Mouse (Mus musculus) heart, embryonic 12.5 days (tissue): ENCODE results near the gene Rnf138rt1. TPM values are rescaled to one million over a fixed set of nuclear protein-coding genes. Genes with fewer than 3 reads are reported as not detected.

ENCODE experiments used
- ATAC-seq: fragments of 200-750 bp; cut with Nextera tagmentation; 2 replicates; pipeline ENCODE4 v1.8.0; 2017; ENCODE audit warnings: moderate TSS enrichment, moderate library complexity; ENCODE audit not compliant: insufficient number of reproducible peaks, low FRiP score
- H3K27ac ChIP-seq: fragments of 300-500 bp; sonication (generic); 2 replicates; pipeline ENCODE4 v1.5.1; 2016; ENCODE audit warnings: mild to moderate bottlenecking, moderate library complexity; ENCODE audit not compliant: poor library complexity, severe bottlenecking
- H3K27me3 ChIP-seq: fragments of 300-500 bp; sonication (generic); replicated peaks from 2 replicates; pipeline ENCODE4 v1.6.1; 2016; ENCODE audit warnings: mild to moderate bottlenecking, moderate library complexity
- H3K36me3 ChIP-seq: fragments of 300-500 bp; sonication (generic); 2 replicates; pipeline ENCODE4 v1.6.1; 2016; ENCODE audit warnings: mild to moderate bottlenecking, moderate library complexity
- H3K4me1 ChIP-seq: fragments of 300-500 bp; sonication (generic); replicated peaks from 2 replicates; pipeline ENCODE4 v1.6.1; 2016; ENCODE audit warnings: mild to moderate bottlenecking
- H3K4me2 ChIP-seq: fragments of 300-500 bp; sonication (generic); 2 replicates; pipeline ENCODE4 v1.6.1; 2016; ENCODE audit warnings: mild to moderate bottlenecking, moderate library complexity
- H3K4me3 ChIP-seq: fragments of 300-500 bp; sonication (generic); 2 replicates; pipeline ENCODE4 v1.5.1; 2016; ENCODE audit warnings: mild to moderate bottlenecking
- H3K9ac ChIP-seq: fragments of 300-500 bp; sonication (generic); 2 replicates; pipeline ENCODE4 v1.6.1; 2016; ENCODE audit warnings: mild to moderate bottlenecking, moderate library complexity
- H3K9me3 ChIP-seq: fragments of 300-500 bp; sonication (generic); replicated peaks from 2 replicates; pipeline ENCODE4 v1.6.1; 2016; ENCODE audit warnings: mild to moderate bottlenecking, moderate library complexity
- WGBS: fragments of 180-500 bp; shearing (Covaris S2); methylation state at CpG from one replicate; pipeline ENCODE4 v1.1.7; 2016; 5-methylcytosine and 5-hydroxymethylcytosine counted together
- polyA plus RNA-seq: library from polyadenylated mRNA; unstranded; fragments of >200 nt; fragmentation: Nextera tagmentation; extraction: Ambion mirVana; gene quantifications from 2 replicates; pipeline ENCODE4 v1.2.1, GENCODE M21; 2016

The Rnf138rt1 gene
- polyA plus RNA-seq = not detected in 2 replicates

GRCm38 (mm10) chrX:163760617-163761434 lies at the start of gene Rnf138rt1:
Gene Rnf138rt1, minus strand, starts transcription at chrX:163761329.
- no peaks in the 10 kb centered on the region for H3K9me3 ChIP-seq
- H3K27me3 ChIP-seq = 0 out of 2 replicates have a peak, but pooled peaks cover 21% of the 10 kb centered on the region
- no peaks in the 10 kb centered on the region for H3K36me3 ChIP-seq
- peak within 1 kb of the TSS; percentile 40 for H3K4me3 ChIP-seq
- WGBS = 23% methylated on average over 42 of the region's 42 CpGs
- H3K9ac ChIP-seq = no peak within 1 kb of the TSS; the same call in 1 of the 2 replicates
- peak within 1 kb of the TSS; percentile 83 for H3K4me2 ChIP-seq
- H3K27ac ChIP-seq = no peak within 1 kb of the TSS
- ATAC-seq = no peak
- H3K4me1 ChIP-seq = no peaks in the 10 kb centered on the region

GRCm38 (mm10) chrX:163807270-163807669 lies 46.1 kb upstream of the Rnf138rt1 start:
- H3K9me3 ChIP-seq = no peaks in the 10 kb centered on the region
- no peak overlapping the region for H3K4me3 ChIP-seq
- no peaks in the 10 kb centered on the region for H3K27me3 ChIP-seq
- H3K4me2 ChIP-seq = no peak overlapping the region
- H3K9ac ChIP-seq = no peak overlapping the region
- no peak for ATAC-seq
- no peaks in the 10 kb centered on the region for H3K36me3 ChIP-seq
- 75% methylated on average over 1 of the region's 1 CpGs for WGBS
- H3K27ac ChIP-seq = no peak overlapping the region
- H3K4me1 ChIP-seq = no peaks in the 10 kb centered on the region

- no peak for ATAC-seq
- no peak overlapping the region for H3K9ac ChIP-seq
- WGBS = 35% methylated on average over 3 of the region's 3 CpGs
- no peaks in the 10 kb centered on the region for H3K4me1 ChIP-seq
- H3K9me3 ChIP-seq = no peaks in the 10 kb centered on the region
- H3K4me3 ChIP-seq = no peak overlapping the region
- no peaks in the 10 kb centered on the region for H3K36me3 ChIP-seq
- no peak overlapping the region for H3K4me2 ChIP-seq
- H3K27ac ChIP-seq = no peak overlapping the region
- H3K27me3 ChIP-seq = 0 out of 2 replicates have a peak, but pooled peaks cover 5% of the 10 kb centered on the region
These were observed 5.2 kb upstream of the Rnf138rt1 start for GRCm38 (mm10) chrX:163766290-163766689.

- 0 out of 2 replicates have a peak, but pooled peaks cover 21% of the 10 kb centered on the region for H3K27me3 ChIP-seq
- peak overlapping the region; percentile 40 for H3K4me3 ChIP-seq
- H3K4me2 ChIP-seq = peak overlapping the region; percentile 83
- whole genome bisulfite sequencing = 25% methylated on average over 10 of the region's 10 CpGs
- no peaks in the 10 kb centered on the region for H3K4me1 ChIP-seq
- H3K27ac ChIP-seq = no peak overlapping the region
- ATAC-seq = no peak
- no peaks in the 10 kb centered on the region for H3K9me3 ChIP-seq
- no peak overlapping the region for H3K9ac ChIP-seq
- no peaks in the 10 kb centered on the region for H3K36me3 ChIP-seq
These were observed 303 bp upstream of the Rnf138rt1 start for GRCm38 (mm10) chrX:163761435-163761828.

GRCm38 (mm10) chrX:163745996-163746395 lies 15.1 kb downstream of the Rnf138rt1 start:
- ATAC-seq = no peak
- 77% methylated on average over 6 of the region's 6 CpGs for WGBS

GRCm38 (mm10) chrX:163743896-163744295 lies 17.2 kb downstream of the Rnf138rt1 start:
- H3K27me3 ChIP-seq = peaks cover 6% of the 10 kb centered on the region
- no peak overlapping the region for H3K27ac ChIP-seq
- H3K4me3 ChIP-seq = no peak overlapping the region
- no peak overlapping the region for H3K9ac ChIP-seq
- no peaks in the 10 kb centered on the region for H3K9me3 ChIP-seq
- 71% methylated on average over 2 of the region's 2 CpGs for WGBS
- no peak overlapping the region for H3K4me2 ChIP-seq
- H3K4me1 ChIP-seq = no peaks in the 10 kb centered on the region
- no peak for ATAC-seq
- no peaks in the 10 kb centered on the region for H3K36me3 ChIP-seq

More at GRCm38 (mm10) chrX:163745996-163746395, 15.1 kb downstream of the Rnf138rt1 start:
- H3K4me3 ChIP-seq = no peak overlapping the region
- H3K4me1 ChIP-seq = no peaks in the 10 kb centered on the region
- H3K9me3 ChIP-seq = no peaks in the 10 kb centered on the region
- H3K36me3 ChIP-seq = no peaks in the 10 kb centered on the region
- no peak overlapping the region for H3K27ac ChIP-seq
- H3K27me3 ChIP-seq = peaks cover 6% of the 10 kb centered on the region
- no peak overlapping the region for H3K9ac ChIP-seq
- no peak overlapping the region for H3K4me2 ChIP-seq

GRCm38 (mm10) chrX:163738904-163739303 lies 22.2 kb downstream of the Rnf138rt1 start:
- H3K36me3 ChIP-seq = no peaks in the 10 kb centered on the region
- no peak overlapping the region for H3K4me2 ChIP-seq
- WGBS = 33% methylated on average over 1 of the region's 1 CpGs
- no peak overlapping the region for H3K4me3 ChIP-seq
- H3K4me1 ChIP-seq = no peaks in the 10 kb centered on the region
- no peak overlapping the region for H3K9ac ChIP-seq
- no peak for ATAC-seq
- no peaks in the 10 kb centered on the region for H3K9me3 ChIP-seq
- peaks cover 4% of the 10 kb centered on the region for H3K27me3 ChIP-seq
- H3K27ac ChIP-seq = no peak overlapping the region

GRCm38 (mm10) chrX:163734145-163734544 lies 27.0 kb downstream of the Rnf138rt1 start:
- Histone ChIP-seq H3K4me3 (no peak overlapping the region), H3K27ac (no peak overlapping the region), H3K9ac (no peak overlapping the region), H3K27me3 (no peaks in the 10 kb centered on the region), H3K9me3 (no peaks in the 10 kb centered on the region), H3K4me1 (no peaks in the 10 kb centered on the region), H3K36me3 (no peaks in the 10 kb centered on the region), H3K4me2 (no peak overlapping the region)
- WGBS = 90% methylated on average over 1 of the region's 1 CpGs
- no peak for ATAC-seq

- no peak overlapping the region for H3K27ac ChIP-seq
- H3K9ac ChIP-seq = no peak overlapping the region
- H3K4me1 ChIP-seq = no peaks in the 10 kb centered on the region
- no peak overlapping the region for H3K4me2 ChIP-seq
- no peaks in the 10 kb centered on the region for H3K36me3 ChIP-seq
- no peak overlapping the region for H3K4me3 ChIP-seq
- H3K27me3 ChIP-seq = no peaks in the 10 kb centered on the region
- ATAC-seq = no peak
- no peaks in the 10 kb centered on the region for H3K9me3 ChIP-seq
These were observed 37.5 kb downstream of the Rnf138rt1 start for GRCm38 (mm10) chrX:163723630-163724029.

- H3K4me3 ChIP-seq = no peak overlapping the region
- H3K9me3 ChIP-seq = no peaks in the 10 kb centered on the region
- H3K9ac ChIP-seq = no peak overlapping the region
- H3K4me1 ChIP-seq = no peaks in the 10 kb centered on the region
- H3K27me3 ChIP-seq = no peaks in the 10 kb centered on the region
- no peak overlapping the region for H3K27ac ChIP-seq
- H3K4me2 ChIP-seq = no peak overlapping the region
- H3K36me3 ChIP-seq = no peaks in the 10 kb centered on the region
- ATAC-seq = no peak
- WGBS = 59% methylated on average over 12 of the region's 12 CpGs
These were observed 38.1 kb downstream of the Rnf138rt1 start for GRCm38 (mm10) chrX:163722785-163723577.

- Histone ChIP-seq H3K9me3 (no peaks in the 10 kb centered on the region), H3K4me2 (no peak overlapping the region), H3K4me1 (no peaks in the 10 kb centered on the region), H3K9ac (no peak overlapping the region), H3K27ac (no peak overlapping the region), H3K36me3 (no peaks in the 10 kb centered on the region), H3K4me3 (no peak overlapping the region), H3K27me3 (no peaks in the 10 kb centered on the region)
- ATAC-seq = no peak
- WGBS = 58% methylated on average over 2 of the region's 2 CpGs
These were observed 40.5 kb downstream of the Rnf138rt1 start for GRCm38 (mm10) chrX:163720597-163720996.
